Mouse (Mus musculus): ENCODE measurements at regions not wholly inside any gene's neighbourhood (a gene's known extent, or its start where the extent isn't known, plus 50 kb on each side); places are given as distances from the start of the nearest gene placed in this dataset.

DNA sequence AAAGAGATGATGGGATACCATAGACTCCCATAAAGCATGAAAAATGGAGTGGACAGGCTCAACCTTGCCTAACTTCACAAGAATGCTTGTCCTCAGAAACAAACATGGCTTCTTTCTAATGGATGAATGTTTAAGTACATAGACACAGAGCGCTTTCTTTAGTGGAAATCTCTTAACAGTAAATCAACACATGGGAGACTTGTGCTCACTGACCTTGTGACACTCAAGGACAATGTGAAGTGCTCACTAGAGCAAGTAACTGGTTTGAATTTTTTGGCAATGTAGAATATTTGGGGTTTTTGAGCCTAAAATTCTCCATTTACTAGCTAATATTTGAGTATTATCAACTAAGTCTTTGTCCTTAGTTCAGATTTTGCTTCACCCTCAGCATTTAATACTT is 88.0 kb downstream of the Tent5c start:
- no peak overlapping the region for H3K27ac ChIP-seq (ENCODE audit: insufficient read depth, low read depth, low read length)
- no peaks in the 10 kb centered on the region; the same call in 1 of the 2 replicates for H3K4me1 ChIP-seq (ENCODE audit: control insufficient read depth, insufficient read depth, low read length)
- TF ChIP-seq POLR2A (IDR thresholded peaks at IDR 0.05; ENCODE audit: borderline replicate concordance, low read depth, low read length) (no peak), CTCF (IDR thresholded peaks at IDR 0.05; ENCODE audit: low read depth, low read length) (no peak)
- no peak overlapping the region for H3K4me3 ChIP-seq (ENCODE audit: insufficient read depth, low read length)

DNA sequence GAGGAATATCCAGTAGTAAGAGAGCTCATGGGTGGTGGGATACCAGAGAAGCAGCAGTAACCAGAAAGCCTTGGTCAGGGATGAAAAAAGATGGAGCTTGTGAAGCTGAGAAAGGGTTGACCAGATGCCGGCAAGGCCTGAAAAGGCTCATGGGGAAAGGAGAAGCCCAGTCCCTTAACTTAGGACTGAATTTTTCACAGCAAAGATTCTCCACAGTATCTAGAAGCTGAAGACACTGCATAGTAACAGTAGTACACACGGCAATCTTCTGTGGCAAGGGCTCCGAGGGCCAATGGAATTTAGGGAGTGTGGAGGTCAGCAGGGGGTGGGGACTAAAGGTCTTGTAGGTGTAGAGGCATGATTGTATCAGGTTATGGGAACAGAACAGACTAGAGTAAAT is 91.6 kb downstream of the Tent5c start:
- no peaks in the 10 kb centered on the region for H3K4me1 ChIP-seq (ENCODE audit: control insufficient read depth, insufficient read depth, low read length)
- H3K27ac ChIP-seq (ENCODE audit: insufficient read depth, low read depth, low read length) = no peak overlapping the region
- no peak for TF ChIP-seq POLR2A (IDR thresholded peaks at IDR 0.05; ENCODE audit: borderline replicate concordance, low read depth, low read length)
- TF ChIP-seq CTCF (IDR thresholded peaks at IDR 0.05; ENCODE audit: low read depth, low read length) = no peak
- no peak overlapping the region for H3K4me3 ChIP-seq (ENCODE audit: insufficient read depth, low read length)

- TF ChIP-seq POLR2A (IDR thresholded peaks at IDR 0.05; ENCODE audit: borderline replicate concordance, low read depth, low read length) = no peak
- no peak for TF ChIP-seq CTCF (IDR thresholded peaks at IDR 0.05; ENCODE audit: low read depth, low read length)
- Histone ChIP-seq H3K4me3 (ENCODE audit: insufficient read depth, low read length) (no peak overlapping the region), H3K4me1 (ENCODE audit: control insufficient read depth, insufficient read depth, low read length) (no peaks in the 10 kb centered on the region), H3K27ac (ENCODE audit: insufficient read depth, low read depth, low read length) (no peak overlapping the region)
Measured at GRCm38 (mm10) chr3:100394911-100395604, 94.1 kb downstream of the Tent5c start.

DNA sequence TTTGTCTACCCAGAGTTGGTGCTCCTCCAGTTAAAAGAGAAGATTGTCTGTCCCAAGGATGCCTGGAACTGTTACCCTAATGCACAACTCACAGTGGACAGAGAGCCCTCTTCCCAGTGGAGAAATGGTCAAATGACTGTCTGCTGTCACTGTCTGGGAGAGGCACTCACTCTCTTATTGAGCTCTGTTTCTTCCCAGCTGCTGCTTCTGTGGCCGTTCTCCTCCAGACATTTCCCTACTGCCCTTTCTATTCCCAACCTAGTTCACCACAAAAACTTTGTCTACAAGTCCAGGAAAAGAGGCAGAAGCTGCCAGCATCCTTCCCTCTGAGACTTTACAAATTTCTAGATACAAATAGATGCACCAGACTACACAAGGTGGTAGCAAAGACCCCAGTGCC is 95.2 kb downstream of the Tent5c start:
- Histone ChIP-seq H3K27ac (ENCODE audit: insufficient read depth, low read depth, low read length) (no peak overlapping the region), H3K4me1 (ENCODE audit: control insufficient read depth, insufficient read depth, low read length) (no peaks in the 10 kb centered on the region), H3K4me3 (ENCODE audit: insufficient read depth, low read length) (no peak overlapping the region)
- no peak for TF ChIP-seq POLR2A (IDR thresholded peaks at IDR 0.05; ENCODE audit: borderline replicate concordance, low read depth, low read length)
- no peak for TF ChIP-seq CTCF (IDR thresholded peaks at IDR 0.05; ENCODE audit: low read depth, low read length)

DNA sequence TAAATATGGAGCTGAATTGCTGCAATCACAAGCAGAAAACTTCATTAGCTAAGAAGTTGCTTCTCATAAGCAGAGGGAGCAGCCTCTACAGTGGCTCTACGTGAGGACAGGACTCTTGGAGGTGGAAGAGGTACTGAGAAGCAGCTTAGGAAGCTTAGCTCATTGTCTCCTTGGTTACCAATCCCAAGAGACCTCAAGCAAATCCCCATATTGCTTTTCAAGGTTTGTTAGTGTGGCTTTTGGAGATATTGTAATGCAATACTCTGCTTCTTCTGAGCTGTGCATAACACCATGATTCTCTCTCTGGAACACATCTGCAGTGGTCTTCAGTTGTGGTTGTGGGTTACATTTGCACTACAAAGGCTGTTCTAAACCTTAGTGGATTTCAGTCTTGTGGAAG is 106.9 kb downstream of the Tent5c start:
- H3K27ac ChIP-seq (ENCODE audit: insufficient read depth, low read depth, low read length) = no peak overlapping the region
- H3K4me1 ChIP-seq (ENCODE audit: control insufficient read depth, insufficient read depth, low read length) = no peaks in the 10 kb centered on the region
- TF ChIP-seq POLR2A (IDR thresholded peaks at IDR 0.05; ENCODE audit: borderline replicate concordance, low read depth, low read length) = no peak
- no peak for TF ChIP-seq CTCF (IDR thresholded peaks at IDR 0.05; ENCODE audit: low read depth, low read length)
- H3K4me3 ChIP-seq (ENCODE audit: insufficient read depth, low read length) = no peak overlapping the region

DNA sequence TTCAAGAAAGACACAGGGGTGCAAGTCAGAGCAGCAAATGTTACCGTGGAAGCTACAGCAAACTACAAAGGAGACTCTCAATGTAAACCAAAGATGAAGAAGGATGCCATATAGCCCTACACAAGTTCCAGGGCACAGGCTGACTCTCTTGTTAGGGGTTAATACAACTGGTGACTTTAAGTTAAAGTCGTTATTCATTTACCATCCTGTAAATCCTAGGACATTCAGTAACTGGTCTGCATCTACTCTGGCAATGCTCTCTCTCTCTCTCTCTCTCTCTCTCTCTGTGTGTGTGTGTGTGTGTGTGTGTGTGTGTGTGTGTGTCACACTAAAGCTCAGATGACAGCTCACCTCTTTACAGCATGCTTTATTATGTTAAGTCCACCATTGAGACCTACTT is 107.8 kb downstream of the Tent5c start:
- no peak for TF ChIP-seq POLR2A (IDR thresholded peaks at IDR 0.05; ENCODE audit: borderline replicate concordance, low read depth, low read length)
- TF ChIP-seq CTCF (IDR thresholded peaks at IDR 0.05; ENCODE audit: low read depth, low read length) = no peak
- no peak overlapping the region for H3K4me3 ChIP-seq (ENCODE audit: insufficient read depth, low read length)
- no peak overlapping the region for H3K27ac ChIP-seq (ENCODE audit: insufficient read depth, low read depth, low read length)
- no peaks in the 10 kb centered on the region for H3K4me1 ChIP-seq (ENCODE audit: control insufficient read depth, insufficient read depth, low read length)

DNA sequence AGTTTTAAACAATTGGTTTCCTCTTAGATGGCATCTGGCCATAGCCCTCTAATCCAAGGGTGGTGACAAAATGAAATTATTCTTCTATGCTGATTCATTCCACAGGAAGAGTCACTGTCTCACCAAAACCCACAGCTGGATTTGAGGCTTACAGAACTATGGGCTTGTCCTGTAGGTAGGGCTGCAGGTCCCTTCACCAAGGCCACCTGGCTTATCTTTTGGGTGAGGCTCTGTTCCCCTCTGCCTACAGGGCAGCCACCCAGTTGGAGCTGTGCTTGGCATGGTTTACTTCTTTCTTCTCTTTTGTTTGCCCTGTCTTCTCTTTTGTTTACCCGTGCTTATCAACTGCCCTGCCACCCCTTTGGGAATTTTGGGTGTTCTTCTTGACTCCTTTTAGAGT is 113.0 kb downstream of the Tent5c start:
- Histone ChIP-seq H3K4me3 (ENCODE audit: insufficient read depth, low read length) (no peak overlapping the region), H3K4me1 (ENCODE audit: control insufficient read depth, insufficient read depth, low read length) (no peaks in the 10 kb centered on the region), H3K27ac (ENCODE audit: insufficient read depth, low read depth, low read length) (no peak overlapping the region)
- TF ChIP-seq CTCF (IDR thresholded peaks at IDR 0.05; ENCODE audit: low read depth, low read length) = no peak
- TF ChIP-seq POLR2A (IDR thresholded peaks at IDR 0.05; ENCODE audit: borderline replicate concordance, low read depth, low read length) = no peak

GRCm38 (mm10) chr3:100366884-100367840 is 122.0 kb downstream of the Tent5c start:
- no peak overlapping the region for H3K4me3 ChIP-seq (ENCODE audit: insufficient read depth, low read length)
- no peak for TF ChIP-seq POLR2A (IDR thresholded peaks at IDR 0.05; ENCODE audit: borderline replicate concordance, low read depth, low read length)
- no peak for TF ChIP-seq CTCF (IDR thresholded peaks at IDR 0.05; ENCODE audit: low read depth, low read length)
- no peak overlapping the region for H3K27ac ChIP-seq (ENCODE audit: insufficient read depth, low read depth, low read length)

GRCm38 (mm10) chr3:100366447-100366846 is 122.7 kb downstream of the Tent5c start:
- no peak for TF ChIP-seq POLR2A (IDR thresholded peaks at IDR 0.05; ENCODE audit: borderline replicate concordance, low read depth, low read length)
- no peak for TF ChIP-seq CTCF (IDR thresholded peaks at IDR 0.05; ENCODE audit: low read depth, low read length)
- H3K4me1 ChIP-seq (ENCODE audit: control insufficient read depth, insufficient read depth, low read length) = no peaks in the 10 kb centered on the region
- no peak overlapping the region for H3K4me3 ChIP-seq (ENCODE audit: insufficient read depth, low read length)
- H3K27ac ChIP-seq (ENCODE audit: insufficient read depth, low read depth, low read length) = no peak overlapping the region

More at GRCm38 (mm10) chr3:100366884-100367840, 122.0 kb downstream of the Tent5c start:
- no peaks in the 10 kb centered on the region for H3K4me1 ChIP-seq (ENCODE audit: control insufficient read depth, insufficient read depth, low read length)

Data from bone marrow macrophage, adult 2 months (primary cell).